Mouse (Mus musculus) gastrocnemius, adult 2 months (tissue): ENCODE data around the gene Selenom. TPM values are rescaled to one million over a fixed set of nuclear protein-coding genes. Genes with fewer than 3 reads are reported as not detected.
A peak's percentile ranks its signal among the peaks of the same experiment; 100 is the strongest.

Experiments used
- DNase-seq: peaks from one replicate; pipeline ENCODE4 v3.0.0; 2022
- H3K27ac ChIP-seq: fragments of 200-600 bp; 2 replicates; pipeline ENCODE4 v1.8.1; 2022; ENCODE audit warnings: mild to moderate bottlenecking
- H3K4me3 ChIP-seq: fragments of 200-600 bp; 2 replicates; pipeline ENCODE4 v1.8.1; 2022; ENCODE audit warnings: mild to moderate bottlenecking, moderate library complexity
- CTCF ChIP-seq: fragments of 200-600 bp; IDR thresholded peaks from 2 replicates; pipeline ENCODE4 v1.8.1; 2022; ENCODE audit warnings: antibody characterized with exemption, mild to moderate bottlenecking, moderate library complexity
- intact Hi-C: fragments of 180-260 bp; cut with DNase I; formaldehyde crosslinking; loops from one replicate; pipeline ENCODE4 v1.15.1; 2025
- total RNA-seq, 2 experiments: library from RNA; stranded (reverse); gene quantifications; 2 replicates each; pipeline ENCODE4 v1.2.3; 2021

Gene Selenom
- total RNA-seq, 2 experiments from 2014 or later = 11.6 to 17.5 TPM

DNA sequence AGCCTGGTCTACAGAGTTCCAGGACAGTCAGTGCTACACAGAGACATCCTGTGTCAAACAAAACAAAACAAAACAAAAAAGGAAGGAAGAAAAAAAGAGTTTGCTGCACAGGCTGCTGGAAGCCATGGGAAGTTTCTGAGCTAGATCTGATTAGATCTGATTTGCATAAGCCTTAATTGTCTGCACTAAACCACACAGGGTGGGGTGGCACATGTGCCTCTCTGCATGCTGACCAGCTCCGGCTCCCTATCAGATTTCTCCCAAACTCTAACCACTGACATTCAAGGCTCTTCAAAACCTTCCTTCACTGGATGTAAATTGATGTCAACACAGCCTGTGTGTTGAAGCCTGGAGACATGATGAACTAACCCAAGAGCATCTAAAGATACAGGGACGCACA, 32.6 kb downstream of the Selenom start:
- peak overlapping the region; percentile 81; the same call in 1 of the 2 replicates for H3K27ac ChIP-seq
- TF ChIP-seq CTCF = no peak
- H3K4me3 ChIP-seq = no peak overlapping the region
- intact Hi-C loops = no loop called here
- no peak for DNase-seq

DNA sequence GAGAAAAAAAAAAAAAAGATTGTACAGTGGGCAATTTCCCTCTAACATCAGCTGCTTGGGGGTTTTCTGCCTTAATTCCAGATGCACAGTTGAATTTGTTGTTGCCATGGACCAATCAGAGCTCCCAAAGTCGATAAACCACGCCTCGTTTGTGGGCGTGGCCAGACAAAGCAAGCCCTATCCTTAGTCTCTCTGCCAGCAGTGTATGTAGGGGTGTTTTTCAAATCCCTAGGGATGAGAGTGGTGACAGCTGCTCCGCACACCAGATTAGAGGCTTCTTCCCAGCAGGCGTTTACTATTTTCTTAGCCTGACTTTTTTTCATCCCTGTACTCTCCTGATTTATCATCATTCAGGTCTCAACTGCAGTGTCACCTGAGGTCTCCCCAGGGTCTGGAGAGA, 33.5 kb downstream of the Selenom start:
- H3K27ac ChIP-seq = no peak overlapping the region
- no peak overlapping the region for H3K4me3 ChIP-seq
- no peak for TF ChIP-seq CTCF
- intact Hi-C loops = no loop called here
- no peak for DNase-seq

- no peak for TF ChIP-seq CTCF
- intact Hi-C loops = no loop called here
- H3K4me3 ChIP-seq = no peak overlapping the region
- H3K27ac ChIP-seq = no peak overlapping the region
- DNase-seq = no peak
These were observed 34.2 kb downstream of the Selenom start for GRCm38 (mm10) chr11:3548564-3549295.

GRCm38 (mm10) chr11:3549791-3550190, 35.3 kb downstream of the Selenom start:
- Histone ChIP-seq H3K4me3 (no peak overlapping the region), H3K27ac (peak overlapping the region; percentile 28; the same call in 1 of the 2 replicates)
- DNase-seq = no peak
- no peak for TF ChIP-seq CTCF
- intact Hi-C loops = no loop called here

GRCm38 (mm10) chr11:3554976-3555375, 40.5 kb downstream of the Selenom start:
- H3K4me3 ChIP-seq = no peak overlapping the region
- no peak overlapping the region for H3K27ac ChIP-seq
- intact Hi-C loops = no loop called here
- no peak for TF ChIP-seq CTCF
- DNase-seq = no peak

DNA sequence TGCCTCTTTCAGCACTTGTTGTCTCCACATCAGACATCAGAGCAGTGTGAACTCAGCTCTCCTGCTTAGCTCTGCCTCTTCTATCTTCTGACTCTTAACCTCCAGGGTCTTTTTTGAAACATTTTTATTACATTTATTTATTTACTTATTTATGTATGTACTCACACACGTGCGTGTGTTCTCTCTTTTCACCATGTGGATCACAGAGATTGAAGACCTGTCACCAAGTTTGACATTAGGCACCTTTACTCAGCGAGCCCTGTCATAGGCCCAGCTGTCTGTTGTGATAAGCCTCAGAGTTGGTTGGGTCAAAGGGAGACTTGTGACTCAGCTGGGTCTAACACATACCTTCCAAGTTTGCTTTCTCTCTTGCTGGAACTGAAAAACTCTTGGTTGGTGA, 43.4 kb downstream of the Selenom start:
- no peak for TF ChIP-seq CTCF
- Histone ChIP-seq H3K4me3 (no peak overlapping the region), H3K27ac (no peak overlapping the region)
- no peak for DNase-seq
- intact Hi-C loops = no loop called here

DNA sequence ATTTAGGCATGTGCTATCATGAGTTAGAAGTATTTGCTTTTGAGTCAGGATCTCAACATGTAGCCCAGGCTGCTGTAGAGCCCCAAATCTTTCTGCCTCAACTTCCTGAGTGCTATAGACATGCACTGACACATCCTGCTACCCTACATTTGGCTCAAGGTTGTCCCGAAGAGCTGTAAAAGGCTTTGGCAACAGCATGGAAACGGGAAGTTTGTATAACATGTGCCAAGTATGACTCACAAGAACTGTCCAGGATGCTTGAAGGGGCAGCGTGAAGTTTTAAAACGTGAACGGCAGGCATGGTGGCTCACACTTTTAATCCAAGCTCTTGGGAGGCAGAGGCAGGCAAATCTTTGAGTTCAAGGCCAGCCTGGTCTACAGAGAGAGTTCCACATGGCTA, 45.7 kb downstream of the Selenom start:
- no peak for DNase-seq

GRCm38 (mm10) chr11:3563853-3564252, 49.4 kb downstream of the Selenom start:
- TF ChIP-seq CTCF = no peak
- DNase-seq = no peak
- no peak overlapping the region for H3K4me3 ChIP-seq
- intact Hi-C loops = no loop called here
- peak overlapping the region; percentile 16; the same call in 1 of the 2 replicates for H3K27ac ChIP-seq

More for the DNA sequence above, 45.7 kb downstream of the Selenom start:
- H3K27ac ChIP-seq = 0 out of 2 replicates have a peak overlapping the region, but pooled peaks have one; percentile 16
- H3K4me3 ChIP-seq = no peak overlapping the region
- TF ChIP-seq CTCF = no peak
- intact Hi-C loops = no loop called here

DNA sequence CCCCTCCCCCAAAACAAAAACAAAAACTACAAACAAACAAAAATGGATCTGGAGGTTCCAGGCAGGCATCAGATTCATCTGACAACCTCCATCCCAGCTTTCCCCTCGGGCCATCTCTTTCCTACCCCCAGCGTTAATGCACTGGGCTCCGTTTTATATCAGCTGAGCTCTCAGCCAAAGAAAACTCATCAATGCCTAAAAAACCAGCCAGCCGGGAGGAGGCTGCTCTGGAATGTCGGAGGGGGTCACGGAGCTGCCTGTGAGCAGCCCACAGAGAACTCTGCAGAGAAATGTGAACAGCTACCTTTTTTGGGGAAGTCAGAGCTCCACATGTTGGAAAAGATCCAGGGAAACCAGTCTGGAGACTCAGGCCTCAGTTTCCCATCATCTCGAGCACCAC, 50.0 kb downstream of the Selenom start:
- Histone ChIP-seq H3K4me3 (no peak overlapping the region), H3K27ac (peak overlapping the region; percentile 65)
- no peak for DNase-seq
- intact Hi-C loops = no loop called here
- no peak for TF ChIP-seq CTCF

DNA sequence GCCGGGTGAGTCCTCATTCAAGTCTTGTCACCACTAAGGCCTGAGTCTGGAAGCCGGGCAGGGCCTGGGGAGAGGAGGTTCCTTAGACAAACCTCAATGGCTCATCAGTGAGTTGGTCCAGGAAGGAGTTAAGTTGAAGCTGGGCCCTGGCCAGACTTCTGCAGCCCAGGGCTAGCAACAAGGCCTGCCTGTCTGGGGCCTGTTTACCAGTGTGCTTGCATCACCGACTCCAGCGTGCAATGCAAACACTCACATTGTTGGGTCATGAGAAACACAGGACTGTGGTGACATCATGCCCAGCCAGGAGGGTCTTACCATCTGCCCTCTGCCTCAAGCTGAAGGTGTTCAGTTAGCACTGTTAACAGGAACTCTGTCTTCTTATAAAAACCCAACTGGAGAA, 51.5 kb downstream of the Selenom start:
- Histone ChIP-seq H3K27ac (peak overlapping the region; percentile 12; the same call in 1 of the 2 replicates), H3K4me3 (no peak overlapping the region)
- intact Hi-C loops = no loop called here
- TF ChIP-seq CTCF = no peak
- DNase-seq = no peak

Other genes with a start within 250 kb of the Selenom start
- gene Drg1, start 248.3 kb upstream of the Selenom start, total RNA-seq = 10 to 100 TPM; 44.1 to 45.0 TPM
- gene Patz1, start 225.8 kb upstream of the Selenom start, total RNA-seq = 10 to 100 TPM; 11.9 to 17.2 TPM
- gene Pik3ip1, start 184.3 kb upstream of the Selenom start, total RNA-seq = 10 to 100 TPM; 17.7 to 21.7 TPM
- gene Limk2, start 105.5 kb upstream of the Selenom start, total RNA-seq = 10 to 100 TPM; 10.0 to 11.5 TPM
- 10 to 100 TPM; 18.9 to 19.4 TPM for gene Rnf185, start 62.3 kb upstream of the Selenom start, total RNA-seq
- not detected for gene Pla2g3, start 26.4 kb upstream of the Selenom start, total RNA-seq
- 1 to 10 TPM; 2.3 to 5.7 TPM for gene Inpp5j, start 9.9 kb upstream of the Selenom start, total RNA-seq
- gene Smtn, start 25.9 kb downstream of the Selenom start, total RNA-seq = 100 to 1,000 TPM in 1 of 2 experiments, 10 to 100 TPM in 1; 70.3 to 119 TPM
- 10 to 100 TPM; 18.4 to 20.3 TPM for gene Morc2a, start 134.5 kb downstream of the Selenom start, total RNA-seq